Mouse (Mus musculus): ENCODE measurements around the gene Runx2. TPM values are rescaled to one million over a fixed set of nuclear protein-coding genes. Genes with fewer than 3 reads are reported as not detected.

The Runx2 gene
- polyA plus RNA-seq, 1 experiment from 2014 or later: 3.0 TPM

- no peak for ATAC-seq (ENCODE audit: low FRiP score)
- no peak overlapping the region for H3K4me3 ChIP-seq (ENCODE audit: low read depth, low read length)
- H3K27ac ChIP-seq (ENCODE audit: low read depth, low read length): no peak overlapping the region
- no peaks in the 10 kb centered on the region for H3K4me1 ChIP-seq (replicated peaks; ENCODE audit: control insufficient read depth, insufficient read depth, low read length)
- no peak for DNase-seq (ENCODE audit: low spot score)
- WGBS: 91% methylated on average over 5 of the region's 5 CpGs
- H3K9me3 ChIP-seq (ENCODE audit: control insufficient read depth, low read length): no peaks in the 10 kb centered on the region
- no peak overlapping the region for H3K9ac ChIP-seq (ENCODE audit: low read depth, low read length)
- H3K27me3 ChIP-seq (ENCODE audit: control insufficient read depth, insufficient read depth, low read length): no peaks in the 10 kb centered on the region
- H3K36me3 ChIP-seq (ENCODE audit: control insufficient read depth, insufficient read depth, low read length): no peaks in the 10 kb centered on the region
- no peak overlapping the region for H3K4me2 ChIP-seq (replicated peaks; ENCODE audit: low read depth, low read length)
Measured at GRCm38 (mm10) chr17:44570899-44571298, 243.7 kb downstream of the Runx2 start.

DNA sequence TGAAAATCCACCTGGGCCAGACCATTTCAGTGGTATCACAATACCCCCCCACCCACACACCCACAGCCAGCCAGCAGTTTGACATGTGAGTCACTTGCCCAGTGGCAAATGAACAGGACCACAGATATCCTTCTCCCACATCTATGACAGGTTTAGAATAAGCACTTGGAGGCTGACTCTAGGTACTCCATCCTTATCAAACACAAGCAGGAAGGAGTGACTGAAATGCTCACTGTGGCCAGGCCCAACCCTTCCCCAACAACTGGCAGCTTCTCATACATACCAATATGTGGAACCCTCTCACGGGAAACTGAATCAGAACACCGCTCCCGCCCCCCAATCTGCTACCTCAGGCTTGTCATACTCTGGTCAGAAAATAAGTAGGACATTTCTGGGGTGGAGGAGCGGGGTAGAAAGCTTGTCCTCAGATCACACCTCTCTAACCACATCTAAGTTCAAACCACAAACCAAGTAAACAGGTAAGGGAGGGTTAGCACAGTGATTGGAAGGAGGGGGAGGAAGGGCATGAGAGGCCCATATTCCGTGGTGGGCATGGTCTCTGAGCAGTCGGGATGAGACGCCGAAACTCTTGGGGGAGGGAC lies 245.5 kb downstream of the Runx2 start:
- no peak overlapping the region for H3K4me3 ChIP-seq (ENCODE audit: low read depth, low read length)
- H3K4me1 ChIP-seq (replicated peaks; ENCODE audit: control insufficient read depth, insufficient read depth, low read length): no peaks in the 10 kb centered on the region
- H3K4me2 ChIP-seq (replicated peaks; ENCODE audit: low read depth, low read length): no peak overlapping the region
- DNase-seq (ENCODE audit: low spot score) (no peak), ATAC-seq (ENCODE audit: low FRiP score) (no peak)
- H3K9me3 ChIP-seq (ENCODE audit: control insufficient read depth, low read length): no peaks in the 10 kb centered on the region
- H3K9ac ChIP-seq (ENCODE audit: low read depth, low read length): no peak overlapping the region
- no peak overlapping the region for H3K27ac ChIP-seq (ENCODE audit: low read depth, low read length)
- WGBS: 86% methylated on average over 8 of the region's 8 CpGs
- H3K27me3 ChIP-seq (ENCODE audit: control insufficient read depth, insufficient read depth, low read length): no peaks in the 10 kb centered on the region
- no peaks in the 10 kb centered on the region for H3K36me3 ChIP-seq (ENCODE audit: control insufficient read depth, insufficient read depth, low read length)

- H3K4me3 ChIP-seq (ENCODE audit: low read depth, low read length): no peak overlapping the region
Measured at GRCm38 (mm10) chr17:44566992-44567391, 247.6 kb downstream of the Runx2 start.

DNA sequence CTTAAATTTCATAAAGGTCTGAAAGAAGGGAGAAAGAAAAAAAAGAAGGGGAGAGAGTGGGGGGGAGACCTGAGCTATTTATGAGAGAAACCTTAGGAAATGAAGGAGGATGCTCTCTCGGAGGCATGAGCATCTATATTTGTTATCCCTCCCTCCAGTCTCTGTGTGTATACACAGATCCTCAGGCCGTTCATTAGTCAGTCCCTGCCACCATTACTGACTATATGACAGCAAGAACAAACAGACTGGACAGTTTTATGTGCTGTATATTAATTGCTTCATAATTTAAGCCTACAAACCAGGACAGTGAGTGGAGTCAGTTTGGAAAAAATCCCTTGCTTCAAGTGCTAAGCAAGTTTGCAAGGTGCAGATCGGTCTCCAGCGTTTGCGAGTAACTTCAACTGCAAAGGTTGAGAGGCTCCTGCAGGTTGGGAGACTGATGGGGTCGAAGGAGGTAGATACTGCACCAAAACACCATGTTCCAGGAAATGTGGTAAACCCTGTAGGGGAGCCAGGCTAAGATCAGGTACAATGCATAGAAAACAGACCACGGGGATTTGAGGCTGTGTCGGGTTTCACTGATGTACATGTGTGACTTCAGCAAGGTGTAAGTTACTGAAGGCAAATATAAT lies 248.6 kb downstream of the Runx2 start:
- Histone ChIP-seq H3K27ac (ENCODE audit: low read depth, low read length) (no peak overlapping the region), H3K27me3 (ENCODE audit: control insufficient read depth, insufficient read depth, low read length) (no peaks in the 10 kb centered on the region), H3K36me3 (ENCODE audit: control insufficient read depth, insufficient read depth, low read length) (no peaks in the 10 kb centered on the region), H3K9ac (ENCODE audit: low read depth, low read length) (no peak overlapping the region), H3K4me3 (ENCODE audit: low read depth, low read length) (no peak overlapping the region), H3K4me1 (replicated peaks; ENCODE audit: control insufficient read depth, insufficient read depth, low read length) (no peaks in the 10 kb centered on the region), H3K4me2 (replicated peaks; ENCODE audit: low read depth, low read length) (no peak overlapping the region), H3K9me3 (ENCODE audit: control insufficient read depth, low read length) (no peaks in the 10 kb centered on the region)
- no peak for DNase-seq (ENCODE audit: low spot score)
- ATAC-seq (ENCODE audit: low FRiP score): no peak
- 84% methylated on average over 8 of the region's 8 CpGs for WGBS

More at GRCm38 (mm10) chr17:44566992-44567391, 247.6 kb downstream of the Runx2 start:
- Histone ChIP-seq H3K9me3 (ENCODE audit: control insufficient read depth, low read length) (no peaks in the 10 kb centered on the region), H3K27me3 (ENCODE audit: control insufficient read depth, insufficient read depth, low read length) (no peaks in the 10 kb centered on the region), H3K36me3 (ENCODE audit: control insufficient read depth, insufficient read depth, low read length) (no peaks in the 10 kb centered on the region), H3K4me2 (replicated peaks; ENCODE audit: low read depth, low read length) (no peak overlapping the region), H3K4me1 (replicated peaks; ENCODE audit: control insufficient read depth, insufficient read depth, low read length) (no peaks in the 10 kb centered on the region), H3K27ac (ENCODE audit: low read depth, low read length) (no peak overlapping the region), H3K9ac (ENCODE audit: low read depth, low read length) (no peak overlapping the region)
- ATAC-seq (ENCODE audit: low FRiP score): no peak
- WGBS: 87% methylated on average over 5 of the region's 5 CpGs
- DNase-seq (ENCODE audit: low spot score): no peak

- ATAC-seq (ENCODE audit: low FRiP score) (no peak), DNase-seq (ENCODE audit: low spot score) (no peak)
- H3K27me3 ChIP-seq (ENCODE audit: control insufficient read depth, insufficient read depth, low read length): no peaks in the 10 kb centered on the region
- no peak overlapping the region for H3K4me3 ChIP-seq (ENCODE audit: low read depth, low read length)
- no peaks in the 10 kb centered on the region for H3K9me3 ChIP-seq (ENCODE audit: control insufficient read depth, low read length)
- 86% methylated on average over 14 of the region's 14 CpGs for WGBS
- H3K4me2 ChIP-seq (replicated peaks; ENCODE audit: low read depth, low read length): no peak overlapping the region
- H3K27ac ChIP-seq (ENCODE audit: low read depth, low read length): no peak overlapping the region
- H3K4me1 ChIP-seq (replicated peaks; ENCODE audit: control insufficient read depth, insufficient read depth, low read length): no peaks in the 10 kb centered on the region
- H3K36me3 ChIP-seq (ENCODE audit: control insufficient read depth, insufficient read depth, low read length): no peaks in the 10 kb centered on the region
- no peak overlapping the region for H3K9ac ChIP-seq (ENCODE audit: low read depth, low read length)
Measured at GRCm38 (mm10) chr17:44565311-44565831, 249.2 kb downstream of the Runx2 start.

DNA sequence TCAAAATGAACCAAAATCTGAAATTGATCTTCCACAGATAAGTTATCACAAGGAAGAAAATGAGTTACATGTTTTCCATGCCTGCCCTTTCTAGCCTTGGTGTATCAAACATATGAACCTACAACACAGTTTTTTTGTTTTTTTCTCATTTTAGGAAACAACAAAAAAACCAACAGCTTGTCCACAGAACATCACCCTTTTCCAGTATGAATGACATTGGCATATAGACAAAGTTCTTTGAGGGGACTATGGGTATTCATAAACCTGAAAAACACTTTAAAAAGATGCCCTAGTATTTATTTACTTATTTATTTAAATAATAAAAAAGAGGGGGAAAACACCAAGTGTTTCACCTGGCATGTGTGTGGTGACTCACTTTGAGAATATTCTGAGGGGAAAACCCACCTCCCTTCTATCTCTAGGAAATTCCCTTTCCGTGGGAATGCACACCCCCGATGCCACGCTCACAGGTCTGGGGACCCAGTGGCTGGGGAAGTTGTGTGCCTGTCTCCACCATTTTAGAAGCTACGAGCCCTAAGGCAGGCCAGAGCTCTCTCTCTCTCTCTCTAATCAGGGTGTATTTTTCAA lies 249.9 kb downstream of the Runx2 start:
- no peaks in the 10 kb centered on the region for H3K4me1 ChIP-seq (replicated peaks; ENCODE audit: control insufficient read depth, insufficient read depth, low read length)
- no peak overlapping the region for H3K27ac ChIP-seq (ENCODE audit: low read depth, low read length)
- H3K9me3 ChIP-seq (ENCODE audit: control insufficient read depth, low read length): no peaks in the 10 kb centered on the region
- DNase-seq (ENCODE audit: low spot score) (no peak), ATAC-seq (ENCODE audit: low FRiP score) (no peak)
- no peak overlapping the region for H3K4me3 ChIP-seq (ENCODE audit: low read depth, low read length)
- H3K9ac ChIP-seq (ENCODE audit: low read depth, low read length): no peak overlapping the region
- no peak overlapping the region for H3K4me2 ChIP-seq (replicated peaks; ENCODE audit: low read depth, low read length)
- 82% methylated on average over 4 of the region's 4 CpGs for WGBS
- H3K27me3 ChIP-seq (ENCODE audit: control insufficient read depth, insufficient read depth, low read length): no peaks in the 10 kb centered on the region
- no peaks in the 10 kb centered on the region for H3K36me3 ChIP-seq (ENCODE audit: control insufficient read depth, insufficient read depth, low read length)

DNA sequence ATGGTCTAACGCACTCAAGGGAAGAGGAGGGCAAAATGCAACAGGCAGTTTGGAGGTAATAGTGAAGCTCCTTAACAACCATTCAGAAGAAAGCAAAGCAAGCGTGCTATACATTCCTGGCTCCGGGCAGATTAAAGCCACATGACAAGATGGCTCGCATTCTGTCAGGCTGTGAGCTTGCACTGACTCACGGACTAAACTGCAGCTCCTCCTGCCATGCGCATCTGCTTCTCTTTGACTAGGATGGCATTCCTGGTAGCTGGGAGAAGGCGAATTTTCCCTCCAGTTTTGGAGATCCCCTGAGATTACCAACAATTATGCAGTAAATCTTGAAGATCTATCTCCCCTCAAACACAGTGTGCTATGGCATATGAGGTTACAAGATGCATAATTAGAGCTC lies 254.6 kb downstream of the Runx2 start:
- ATAC-seq (ENCODE audit: low FRiP score) (no peak), DNase-seq (ENCODE audit: low spot score) (no peak)
- no peak overlapping the region for H3K4me2 ChIP-seq (replicated peaks; ENCODE audit: low read depth, low read length)
- H3K9me3 ChIP-seq (ENCODE audit: control insufficient read depth, low read length): no peaks in the 10 kb centered on the region
- no peaks in the 10 kb centered on the region for H3K27me3 ChIP-seq (ENCODE audit: control insufficient read depth, insufficient read depth, low read length)
- H3K9ac ChIP-seq (ENCODE audit: low read depth, low read length): no peak overlapping the region
- H3K27ac ChIP-seq (ENCODE audit: low read depth, low read length): no peak overlapping the region
- H3K36me3 ChIP-seq (ENCODE audit: control insufficient read depth, insufficient read depth, low read length): no peaks in the 10 kb centered on the region
- no peak overlapping the region for H3K4me3 ChIP-seq (ENCODE audit: low read depth, low read length)
- H3K4me1 ChIP-seq (replicated peaks; ENCODE audit: control insufficient read depth, insufficient read depth, low read length): no peaks in the 10 kb centered on the region
- WGBS: 76% methylated on average over 7 of the region's 7 CpGs

- DNase-seq (ENCODE audit: low spot score) (no peak), ATAC-seq (ENCODE audit: low FRiP score) (no peak)
- Histone ChIP-seq H3K27me3 (ENCODE audit: control insufficient read depth, insufficient read depth, low read length) (no peaks in the 10 kb centered on the region), H3K27ac (ENCODE audit: low read depth, low read length) (no peak overlapping the region), H3K9ac (ENCODE audit: low read depth, low read length) (no peak overlapping the region), H3K36me3 (ENCODE audit: control insufficient read depth, insufficient read depth, low read length) (no peaks in the 10 kb centered on the region), H3K4me1 (replicated peaks; ENCODE audit: control insufficient read depth, insufficient read depth, low read length) (no peaks in the 10 kb centered on the region), H3K4me2 (replicated peaks; ENCODE audit: low read depth, low read length) (no peak overlapping the region), H3K4me3 (ENCODE audit: low read depth, low read length) (no peak overlapping the region), H3K9me3 (ENCODE audit: control insufficient read depth, low read length) (no peaks in the 10 kb centered on the region)
- whole genome bisulfite sequencing: 86% methylated on average over 16 of the region's 16 CpGs
Measured at GRCm38 (mm10) chr17:44557199-44558111, 257.1 kb downstream of the Runx2 start.
